Mouse (Mus musculus): Measurements from ENCODE around the gene Apob.
"Not testable (repeated sequence)": the region's sequence is repeated elsewhere in the genome, so short reads cannot be mapped to it uniquely, and the experiment has no call there.

Apob gene

GRCm38 (mm10) chr12:7977466-7978189 lies at the start of gene Apob:
Gene Apob (plus strand): TSS chr12:7977648.
- DNase-seq, result peak; percentile 67 to 79

DNA sequence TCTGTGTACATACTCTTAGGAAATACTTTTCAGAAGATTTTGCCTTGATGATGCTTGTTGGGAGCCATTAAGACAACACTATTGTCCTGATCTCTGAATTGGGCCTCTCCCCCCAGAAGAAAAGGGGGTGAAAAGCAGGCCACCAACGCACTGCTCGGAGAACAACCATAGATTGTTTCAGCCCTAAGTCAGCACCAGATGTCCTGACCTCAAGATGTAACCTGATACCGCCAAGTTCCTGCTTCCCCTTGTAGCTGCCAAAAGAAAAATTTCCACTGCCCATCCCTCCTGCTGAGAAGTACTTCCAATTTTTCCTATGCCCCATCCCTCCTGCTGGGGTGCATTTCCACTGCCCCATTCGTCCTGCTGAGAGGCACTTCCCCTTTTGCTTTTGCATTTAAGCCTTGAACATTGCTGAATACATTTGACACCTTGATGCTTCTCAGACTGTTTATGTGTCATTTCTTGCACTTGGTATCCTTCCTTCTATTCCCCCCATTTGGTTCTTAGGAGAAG lies 45.0 kb upstream of the Apob start:
- no peak for DNase-seq

DNA sequence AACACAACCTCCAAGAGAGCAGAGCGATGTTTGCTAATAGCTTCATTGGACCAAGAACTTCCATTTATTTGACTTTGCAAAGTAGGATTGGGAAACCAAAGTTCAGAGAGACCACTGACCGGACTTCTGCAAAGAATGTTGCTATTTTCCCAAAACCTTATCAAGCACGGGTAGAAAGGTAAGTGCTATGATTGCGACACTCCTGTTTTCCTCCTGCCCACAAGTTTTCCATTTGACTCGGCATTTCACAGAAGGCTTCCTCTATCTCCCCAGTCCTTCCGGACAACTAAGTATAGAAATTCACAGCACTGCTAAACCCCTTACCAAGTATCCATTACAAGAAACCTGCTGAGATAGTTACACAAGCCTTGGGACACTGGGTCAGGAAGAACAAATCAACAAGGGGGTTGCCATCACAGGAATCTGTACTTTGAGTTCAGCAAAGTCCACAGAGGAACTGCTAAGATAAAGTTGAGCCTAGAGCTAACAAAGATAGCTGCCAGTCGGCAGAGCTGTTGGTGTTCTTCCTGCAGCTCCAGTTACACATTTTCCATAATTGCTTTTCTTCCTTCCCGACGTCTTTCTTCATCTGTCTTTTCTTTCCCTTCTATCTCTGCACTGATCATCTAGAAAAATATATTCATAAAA lies 27.2 kb upstream of the Apob start:
- DNase-seq, result no peak

- DNase-seq, result no peak
Measured at GRCm38 (mm10) chr12:7958851-7959250, 18.6 kb upstream of the Apob start.

DNA sequence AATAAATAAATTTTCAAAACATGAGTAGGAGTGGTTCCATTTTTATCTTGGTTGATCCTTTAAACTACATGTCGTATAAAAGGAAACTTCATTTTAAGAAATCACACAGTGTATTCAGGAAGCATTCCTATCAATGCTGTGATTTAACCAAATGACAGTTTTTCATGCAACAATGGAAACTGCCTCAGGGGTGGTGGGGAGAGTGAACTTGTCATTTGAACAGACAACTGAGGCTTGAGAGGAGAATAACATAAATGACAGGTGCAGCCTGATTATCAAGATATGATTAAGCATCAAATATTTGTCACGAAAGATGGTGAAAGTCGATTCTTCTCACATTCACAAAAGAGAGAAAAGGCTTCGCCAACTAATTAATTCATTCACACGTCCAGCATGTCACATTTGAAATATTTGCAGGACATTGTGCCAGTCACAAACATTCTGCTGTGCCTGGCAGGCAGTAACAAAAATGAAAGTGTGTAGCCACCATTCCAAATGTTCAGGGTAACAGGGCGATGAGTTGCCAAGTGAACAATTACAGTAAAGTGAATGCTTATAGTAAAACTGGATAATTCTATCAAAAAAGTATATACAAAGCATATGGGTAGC lies 18.0 kb upstream of the Apob start:
- DNase-seq, result no peak

- DNase-seq, result no peak
Measured at GRCm38 (mm10) chr12:7962314-7962927, 15.0 kb upstream of the Apob start.

DNA sequence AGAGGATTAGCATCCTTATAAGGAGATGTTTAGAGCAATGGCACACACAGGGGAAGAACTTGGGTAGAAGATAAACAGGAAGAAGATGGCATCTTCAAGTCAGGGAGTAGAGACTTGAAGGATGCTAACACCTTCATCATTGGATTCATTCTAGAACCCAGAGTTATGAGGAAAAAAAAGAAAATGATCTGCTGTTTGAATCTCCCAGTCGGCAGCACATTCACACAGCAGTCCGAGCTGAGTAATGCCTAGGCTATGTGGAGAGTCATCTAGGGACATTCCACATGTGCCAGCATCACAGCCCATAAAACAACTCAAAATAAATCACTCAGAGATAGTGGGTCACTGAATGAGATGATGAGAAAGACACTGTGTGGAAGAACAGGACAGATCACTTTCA lies 10.2 kb upstream of the Apob start:
- no peak for DNase-seq

DNA sequence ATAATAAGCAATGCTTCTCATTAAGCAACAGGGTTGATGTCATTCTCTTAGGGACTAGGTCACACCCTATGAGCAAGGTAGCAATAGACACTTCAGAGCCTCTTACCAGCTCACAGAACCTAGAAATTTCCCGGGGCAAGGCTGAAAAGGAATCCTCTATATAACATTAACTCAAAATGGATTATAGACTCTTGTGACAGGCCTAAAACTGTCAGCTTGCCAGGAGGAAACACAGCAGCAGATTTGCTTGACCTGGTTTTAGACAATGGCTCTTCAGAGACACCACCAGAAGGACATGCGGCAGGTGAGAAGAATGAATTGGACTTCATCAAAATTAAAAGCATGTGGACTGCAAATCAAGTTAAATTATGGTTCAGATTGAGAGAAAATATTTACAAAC lies 7.1 kb upstream of the Apob start:
- DNase-seq, result peak in 1 of 2 experiments; percentile 8

- DNase-seq, result no peak
Measured at GRCm38 (mm10) chr12:7970817-7971216, 6.6 kb upstream of the Apob start.

- peak in 1 of 2 experiments; percentile 14 for DNase-seq
Measured at GRCm38 (mm10) chr12:7971736-7972135, 5.7 kb upstream of the Apob start.

DNA sequence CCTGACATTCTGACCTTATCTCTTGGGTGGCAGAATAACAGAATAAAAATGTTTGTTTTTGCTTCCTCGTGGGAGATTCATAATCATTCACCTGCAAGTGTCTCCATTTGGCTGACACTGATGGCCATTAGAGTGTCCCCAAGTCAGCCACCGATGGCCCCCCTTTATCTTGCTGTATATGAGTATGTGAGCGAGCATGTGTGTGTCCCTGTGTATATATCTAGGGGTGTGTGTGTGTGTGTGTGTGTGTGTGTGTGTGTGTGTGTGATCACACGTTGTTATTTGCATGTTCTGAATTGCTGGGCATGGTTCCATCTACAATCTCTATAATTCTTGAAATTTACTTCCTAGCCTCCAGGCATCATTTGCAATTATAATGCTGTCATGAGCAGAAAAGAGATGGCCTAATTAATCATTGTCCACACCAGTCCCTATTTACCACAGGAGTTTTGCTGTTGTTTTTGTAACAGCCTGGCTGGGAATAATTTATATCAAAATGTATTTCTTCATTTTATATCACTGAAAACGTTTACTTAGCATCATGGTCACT lies 3.6 kb upstream of the Apob start:
- peak in 1 of 2 experiments; percentile 6 for DNase-seq

GRCm38 (mm10) chr12:7978190-7978884 lies 889 bp downstream of the Apob start:
- DNase-seq, result peak; percentile 62 to 83

GRCm38 (mm10) chr12:7984411-7984810 lies 7.0 kb downstream of the Apob start:
- no peak for DNase-seq

GRCm38 (mm10) chr12:7990804-7991203 lies 13.4 kb downstream of the Apob start:
- peak; percentile 11 to 75 for DNase-seq

DNA sequence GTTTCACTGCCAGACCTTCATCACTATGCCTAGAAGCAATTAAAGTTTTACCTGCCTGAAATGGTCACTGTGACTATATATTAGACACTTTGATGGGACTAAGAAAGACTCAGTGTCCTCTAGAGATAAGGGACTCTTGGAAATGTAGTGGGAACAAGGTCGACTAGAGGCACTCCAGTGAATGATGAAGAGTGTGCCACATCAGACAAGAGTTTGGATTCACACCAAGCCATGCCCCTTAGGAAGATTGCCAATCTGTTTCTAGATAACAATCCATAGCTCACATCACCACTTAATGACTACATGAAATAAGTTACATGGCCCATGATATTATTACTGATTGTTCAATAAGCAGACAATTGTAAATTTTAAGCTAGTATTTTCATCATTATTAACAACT lies 14.1 kb downstream of the Apob start:
- no peak for DNase-seq

DNA sequence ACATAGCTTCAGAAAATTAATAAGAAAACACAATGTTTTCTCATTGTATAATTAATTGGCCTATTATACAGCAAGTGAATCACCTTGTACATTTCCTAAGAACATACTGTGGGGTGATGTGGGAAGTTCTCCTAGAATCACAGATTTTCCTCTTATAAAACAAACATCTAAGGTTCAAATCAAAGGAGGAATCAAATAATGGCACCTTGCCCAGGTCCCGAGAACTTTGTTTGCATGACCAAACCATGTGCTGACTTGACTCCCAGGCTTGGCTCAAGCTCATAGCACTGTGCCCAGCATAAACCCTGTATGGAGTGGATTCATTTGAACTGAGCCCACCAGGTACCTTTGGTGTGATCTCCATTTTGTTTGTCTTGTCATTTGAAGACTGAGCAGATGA lies 43.5 kb downstream of the Apob start:
- no peak for DNase-seq

DNA sequence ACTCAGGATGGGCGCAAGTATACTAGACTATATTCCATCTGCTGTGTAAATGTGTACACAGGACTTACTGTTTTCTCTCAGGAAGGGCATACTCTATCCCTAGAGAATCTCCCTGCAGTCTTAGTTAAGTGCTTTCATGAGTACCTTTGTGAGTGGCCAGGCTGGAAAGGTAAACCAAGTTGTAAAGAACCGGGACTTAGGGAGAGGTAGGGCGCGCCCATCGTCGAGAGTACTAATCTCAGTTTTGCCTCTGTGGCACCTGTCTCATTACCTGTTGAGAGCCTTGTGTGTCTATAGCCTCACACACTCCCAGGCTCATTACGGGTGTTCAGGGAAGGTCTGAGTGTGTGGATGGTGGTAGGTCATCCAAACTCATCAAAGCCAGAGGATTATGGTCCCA lies 52.1 kb downstream of the Apob start:
- DNase-seq, result no peak

DNA sequence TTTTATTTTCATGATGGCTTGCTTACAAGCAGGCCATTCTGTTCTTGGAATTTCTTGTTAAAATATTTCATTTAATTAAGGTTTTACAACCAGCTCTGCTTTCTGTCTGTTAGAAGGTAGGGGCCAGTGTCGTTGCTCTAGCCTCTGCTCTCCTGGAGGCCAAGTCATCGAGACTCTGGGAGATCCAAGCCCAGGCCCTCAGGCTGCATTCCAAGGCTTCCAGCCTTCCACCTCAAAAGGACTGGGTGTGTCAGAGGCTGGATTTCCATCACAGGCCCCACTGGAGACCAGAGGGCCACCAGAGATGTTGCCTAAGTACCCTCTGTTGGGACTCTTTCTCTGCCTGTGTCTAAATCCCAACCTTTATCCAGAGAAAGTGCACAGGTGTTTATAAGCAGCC lies 52.6 kb downstream of the Apob start:
- DNase-seq, result no peak

DNA sequence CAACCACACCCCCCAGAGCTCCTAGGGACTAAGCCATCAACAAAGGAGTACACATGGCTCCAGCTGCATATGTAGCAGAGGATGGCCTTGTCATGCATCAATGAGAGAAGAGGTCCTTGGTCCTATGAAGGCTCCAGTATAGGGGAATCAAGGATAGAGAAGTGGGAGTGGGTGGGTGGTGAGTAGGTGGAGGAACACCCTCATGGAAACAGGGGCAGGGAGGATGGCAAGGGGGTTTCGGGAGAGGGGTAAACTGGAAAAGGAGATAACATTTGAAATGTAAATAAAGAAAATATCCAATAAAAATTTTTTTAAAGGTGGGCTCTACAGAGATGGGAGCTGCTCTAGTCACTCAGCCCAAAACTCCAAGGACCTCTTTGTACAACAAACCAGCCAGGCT lies 53.7 kb downstream of the Apob start:
- not testable (repeated sequence) for DNase-seq

- DNase-seq, result no peak
Measured at GRCm38 (mm10) chr12:8031595-8032358, 54.3 kb downstream of the Apob start.

DNA sequence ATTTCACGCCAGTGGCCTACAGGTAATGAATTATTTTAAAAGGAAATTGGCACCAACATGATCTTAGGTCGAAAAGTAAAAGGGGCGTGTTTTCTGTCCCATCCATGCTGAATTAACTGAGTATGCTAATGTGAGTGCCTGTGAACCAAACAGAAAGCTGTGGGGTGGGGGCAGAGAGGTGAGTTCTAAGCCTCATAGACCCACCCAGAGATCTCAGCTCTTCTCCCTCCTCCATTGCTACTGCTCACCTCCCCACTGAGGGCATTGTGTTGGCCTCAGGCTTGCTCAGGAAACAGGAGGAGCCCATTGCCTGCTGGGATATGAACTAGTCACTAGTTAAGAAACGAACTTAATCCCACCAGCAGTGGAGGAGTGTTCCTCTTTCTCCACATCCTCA lies 54.9 kb downstream of the Apob start:
- no peak for DNase-seq

Measured in kidney, postnatal 36 days (tissue).